Mouse (Mus musculus) cortical plate, adult 2 months (tissue): ENCODE measurements around the gene Atf6. TPM values are rescaled to one million over a fixed set of nuclear protein-coding genes. Genes with fewer than 3 reads are reported as not detected.

Source experiments
- H3K27ac ChIP-seq: fragments of 200-500 bp; 2 replicates; pipeline ENCODE4 v1.5.1; 2012; ENCODE audit warnings: low read length, control low read depth, inconsistent platforms; ENCODE audit not compliant: insufficient read depth
- H3K4me1 ChIP-seq: fragments of 200-500 bp; 2 replicates; pipeline ENCODE4 v1.6.1; 2011; ENCODE audit warnings: low read length; ENCODE audit not compliant: control insufficient read depth, insufficient read depth
- H3K4me3 ChIP-seq: fragments of 200-500 bp; 2 replicates; pipeline ENCODE4 v1.5.1; 2011; ENCODE audit warnings: mild to moderate bottlenecking, low read length, control low read depth; ENCODE audit not compliant: insufficient read depth
- CTCF ChIP-seq: fragments of 200-500 bp; IDR thresholded peaks from 2 replicates; pipeline ENCODE4 v1.5.1; 2011; ENCODE audit warnings: mild to moderate bottlenecking, control low read depth, low read length; ENCODE audit not compliant: insufficient read depth; ENCODE audit errors: extremely low read depth
- POLR2A ChIP-seq: fragments of 200-500 bp; IDR thresholded peaks from 2 replicates; pipeline ENCODE4 v1.6.1; 2011; ENCODE audit warnings: mild to moderate bottlenecking, low read length, control low read depth; ENCODE audit not compliant: insufficient read depth; ENCODE audit errors: extremely low read depth
- polyA plus RNA-seq: library from polyadenylated mRNA; depleted of rRNA; stranded (reverse); fragments of >200 nt; gene quantifications from 2 replicates; pipeline ENCODE4 v1.2.3, GENCODE M21; 2012; rRNA removed

Gene Atf6
- polyA plus RNA-seq, 1 experiment: 25.9 TPM

DNA sequence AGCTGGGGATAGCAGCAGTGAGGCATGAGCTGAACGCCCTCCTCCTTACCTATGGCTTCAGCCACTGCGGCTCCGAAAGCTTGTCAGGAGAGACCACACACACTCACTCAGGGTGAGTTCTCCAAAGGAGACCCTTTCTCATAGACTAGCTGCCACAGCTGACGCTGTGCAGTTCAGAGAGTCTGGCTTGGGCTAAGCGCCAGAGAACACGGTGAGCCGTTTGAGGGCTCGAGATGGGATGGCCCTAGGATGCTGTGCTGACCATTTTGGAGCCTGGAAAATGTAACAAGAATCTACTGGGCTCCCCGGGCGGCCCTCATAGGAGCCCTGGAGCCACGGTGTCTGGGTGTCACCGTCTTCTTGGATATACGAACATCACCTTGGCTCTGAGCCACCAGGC lies 208.3 kb downstream of the Atf6 start:
- no peaks in the 10 kb centered on the region for H3K4me1 ChIP-seq
- TF ChIP-seq CTCF (no peak), POLR2A (no peak)
- no peak overlapping the region for H3K27ac ChIP-seq
- H3K4me3 ChIP-seq: no peak overlapping the region

DNA sequence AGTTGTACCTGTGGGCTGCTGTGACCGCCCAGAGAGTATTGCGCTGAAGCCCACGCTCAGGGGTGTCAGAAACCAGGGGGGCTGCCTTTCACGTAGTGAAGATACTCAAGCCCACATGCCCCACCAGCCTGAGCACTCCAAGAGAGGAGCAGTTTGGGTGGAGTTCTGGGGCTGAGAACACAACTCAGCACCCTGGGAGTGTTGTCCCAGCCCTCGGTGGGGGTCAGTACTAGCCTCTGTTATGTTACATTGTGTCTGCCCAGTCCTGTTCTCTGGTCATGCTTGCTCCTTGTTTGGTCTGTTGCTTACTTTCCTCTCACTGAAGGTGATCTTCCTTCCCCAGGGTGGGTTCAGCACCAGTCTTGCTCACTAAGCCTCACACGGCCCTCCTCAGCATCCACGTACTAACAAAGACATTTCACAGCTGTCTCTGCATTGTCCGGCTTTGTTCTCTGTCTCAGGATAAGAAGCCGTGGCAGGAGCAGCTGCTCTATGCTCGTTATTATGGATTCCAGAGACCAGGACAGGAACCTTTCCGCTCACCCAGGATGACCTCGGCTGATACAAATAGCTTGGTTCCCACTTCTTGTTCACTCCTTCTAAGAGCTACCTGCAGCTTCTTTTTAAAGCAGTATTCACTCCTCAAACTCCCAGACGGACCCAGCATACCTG lies 209.8 kb downstream of the Atf6 start:
- Histone ChIP-seq H3K27ac (no peak overlapping the region), H3K4me3 (no peak overlapping the region), H3K4me1 (no peaks in the 10 kb centered on the region)
- no peak for TF ChIP-seq CTCF
- no peak for TF ChIP-seq POLR2A

DNA sequence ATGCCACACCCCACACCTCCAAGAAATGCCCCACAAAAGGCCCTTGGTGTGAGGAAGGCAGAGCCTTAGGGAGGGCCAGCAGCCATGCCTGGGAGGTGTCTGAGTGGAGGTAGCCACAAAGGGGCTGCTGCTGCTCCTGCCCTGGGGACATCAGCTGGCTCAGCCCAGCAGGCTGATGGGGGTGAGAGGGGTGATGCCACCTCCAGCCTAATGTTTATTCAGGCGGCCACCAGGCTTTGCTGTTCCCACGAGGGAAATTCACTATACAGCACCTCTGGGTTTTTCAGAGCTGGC lies 210.4 kb downstream of the Atf6 start:
- no peak overlapping the region for H3K4me3 ChIP-seq
- TF ChIP-seq POLR2A (no peak), CTCF (no peak)
- H3K27ac ChIP-seq: no peak overlapping the region
- H3K4me1 ChIP-seq: no peaks in the 10 kb centered on the region

DNA sequence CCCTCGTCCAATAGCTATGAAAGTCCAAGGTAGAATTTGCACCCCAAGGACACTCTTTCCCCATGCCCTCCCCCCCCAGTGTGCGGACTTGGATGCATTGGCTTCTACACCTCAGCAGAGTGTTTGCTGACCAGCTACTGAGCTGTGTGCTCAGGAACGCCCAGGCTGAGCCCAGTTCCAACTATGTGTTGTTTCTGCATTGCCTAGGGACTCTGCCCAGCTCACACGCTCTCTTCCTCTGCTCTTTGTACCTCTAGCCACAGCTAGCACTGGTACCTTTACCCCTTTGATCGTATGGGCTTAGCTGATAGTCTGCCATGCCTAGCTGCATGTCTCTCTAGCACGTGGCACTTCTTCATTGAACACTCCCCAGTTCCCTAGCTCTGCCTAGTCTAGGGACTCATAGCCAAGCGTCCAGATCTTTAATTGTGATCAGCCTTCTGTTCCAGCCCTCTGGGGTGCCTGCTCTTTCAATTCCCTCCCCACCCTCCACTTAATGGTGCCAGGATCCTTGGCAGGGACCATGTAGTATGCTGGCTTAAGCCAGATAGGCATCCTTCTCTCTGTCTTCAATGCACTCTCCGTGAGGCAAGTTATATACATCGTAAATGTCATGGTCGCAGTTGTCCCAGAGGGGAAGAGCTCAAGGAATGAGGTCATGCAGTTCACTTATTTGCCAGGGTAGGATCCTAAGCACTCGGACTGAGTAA lies 210.9 kb downstream of the Atf6 start:
- Histone ChIP-seq H3K4me1 (no peaks in the 10 kb centered on the region), H3K27ac (no peak overlapping the region)

DNA sequence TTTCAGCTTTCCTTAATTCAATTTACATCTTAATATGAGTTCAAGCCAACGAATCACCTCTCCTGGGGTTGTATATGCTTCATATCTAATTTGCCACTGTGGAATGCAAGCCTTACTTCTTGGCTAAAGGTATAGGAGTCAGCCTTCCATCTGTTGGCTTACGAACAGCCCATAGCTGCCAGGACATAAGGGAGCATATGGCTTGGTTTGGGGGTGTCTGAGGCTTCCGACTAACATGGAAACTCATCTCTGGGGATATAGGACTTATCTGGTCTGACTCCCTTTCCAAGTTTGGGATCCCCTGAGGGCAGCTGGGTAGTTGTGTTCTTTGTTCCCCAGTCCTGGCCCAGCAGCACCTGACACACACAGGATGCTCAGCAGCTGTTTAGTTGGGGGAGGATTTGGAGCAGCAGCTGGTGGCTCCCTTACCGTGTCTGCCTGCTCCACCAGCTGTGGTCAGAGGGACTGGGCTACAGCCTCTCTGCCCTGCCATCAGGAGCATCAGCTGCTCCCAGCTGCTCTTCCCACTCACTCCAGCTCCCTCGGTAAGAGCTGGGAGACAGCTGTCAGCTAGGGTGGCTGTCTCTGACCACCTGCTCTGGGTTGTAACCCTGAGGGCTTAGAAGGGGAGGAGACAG lies 212.2 kb downstream of the Atf6 start:
- no peak overlapping the region for H3K27ac ChIP-seq
- TF ChIP-seq CTCF (no peak), POLR2A (no peak)

More for the DNA sequence above, 210.9 kb downstream of the Atf6 start:
- TF ChIP-seq POLR2A: no peak
- TF ChIP-seq CTCF: no peak
- no peak overlapping the region for H3K4me3 ChIP-seq

More for the DNA sequence above, 212.2 kb downstream of the Atf6 start:
- H3K4me1 ChIP-seq: no peaks in the 10 kb centered on the region
- H3K4me3 ChIP-seq: no peak overlapping the region

Other genes with a start within 250 kb of the Atf6 start
- gene Olfml2b, start 223.2 kb downstream of the Atf6 start, polyA plus RNA-seq: 5.9 and 9.1 TPM in 2 replicates
- 0.81 and 0.83 TPM in 2 replicates for gene Gm26620, start 17.3 kb upstream of the Atf6 start, polyA plus RNA-seq
- gene Dusp12, start 17.8 kb upstream of the Atf6 start, polyA plus RNA-seq: 32.0 and 32.5 TPM in 2 replicates
- gene Fcrlb, start 45.2 kb upstream of the Atf6 start, polyA plus RNA-seq: 1.0 and 1.1 TPM in 2 replicates
- gene Fcrla, start 59.8 kb upstream of the Atf6 start, polyA plus RNA-seq: 0.08 TPM in 1 of 2 replicates, not detected in the other
- 6.1 and 6.4 TPM in 2 replicates for gene Fcgr2b, start 108.8 kb upstream of the Atf6 start, polyA plus RNA-seq
- 0.31 and 0.57 TPM in 2 replicates for gene Fcgr4, start 151.1 kb upstream of the Atf6 start, polyA plus RNA-seq
- gene Fcgr3, start 197.2 kb upstream of the Atf6 start, polyA plus RNA-seq: 20.6 and 21.1 TPM in 2 replicates
- 2.7 and 4.5 TPM in 2 replicates for gene Cfap126, start 246.1 kb upstream of the Atf6 start, polyA plus RNA-seq